Mouse (Mus musculus): ENCODE data around the gene Treh.

DNA sequence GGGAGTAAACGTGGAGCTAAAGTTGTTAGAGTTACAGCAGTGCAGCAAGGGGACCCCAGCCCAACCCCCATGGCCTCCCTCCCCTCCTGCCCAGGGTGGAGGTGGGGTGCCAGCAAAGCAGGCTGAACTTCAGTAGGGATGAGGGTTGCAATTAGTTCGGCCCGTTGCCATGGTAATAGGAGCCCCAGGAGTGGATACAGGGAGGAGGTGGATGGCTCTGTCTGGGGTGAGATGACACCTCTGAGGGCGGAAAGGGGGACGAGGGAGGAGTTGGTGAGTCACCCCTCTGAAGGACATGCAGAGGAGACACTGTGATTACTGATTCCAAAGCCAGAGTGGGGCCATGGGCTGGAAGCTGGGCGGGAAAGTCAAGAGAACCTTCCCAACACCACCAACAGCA is 35.9 kb downstream of the Treh start:
- TF ChIP-seq POLR2A (IDR thresholded peaks at IDR 0.05; ENCODE audit: low read depth, low read length) (no peak), CTCF (conservative IDR thresholded peaks at IDR 0.05; ENCODE audit: insufficient read depth, insufficient read length, low read depth, low read length) (no peak)

Measured in kidney, adult 2 months (tissue).